Mouse (Mus musculus) thymus, adult 2 months (tissue): ENCODE data around the gene Cnpy2.

ENCODE experiments used
- CTCF ChIP-seq: fragments of 200-500 bp; IDR thresholded peaks from 2 replicates; pipeline ENCODE4 v1.5.1; 2012; ENCODE audit warnings: mild to moderate bottlenecking, control low read depth, low read length, moderate library complexity, borderline replicate concordance; ENCODE audit not compliant: control insufficient read depth, poor library complexity, insufficient read depth; ENCODE audit errors: extremely low read depth
- POLR2A ChIP-seq: fragments of 200-500 bp; IDR thresholded peaks from 2 replicates; pipeline ENCODE4 v1.6.1; 2012; ENCODE audit warnings: mild to moderate bottlenecking, low read length, control low read depth, moderate library complexity; ENCODE audit not compliant: control insufficient read depth, poor library complexity, insufficient read depth; ENCODE audit errors: extremely low read depth

- no peak for TF ChIP-seq CTCF
- TF ChIP-seq POLR2A = no peak
Measured at GRCm38 (mm10) chr10:128298702-128299171, 23.5 kb upstream of the Cnpy2 start, which contains the start of gene Il23a.
